Mouse (Mus musculus) G1E (cell line): Measurements from ENCODE around the gene Drd2.

Experiments used
- CTCF ChIP-seq: IDR thresholded peaks from 2 replicates; pipeline ENCODE4 v1.5.1; 2012; ENCODE audit warnings: low read depth, low read length, inconsistent platforms, mixed read lengths
- GATA1 ChIP-seq: IDR thresholded peaks from 2 replicates; pipeline ENCODE4 v1.6.1; 2012; ENCODE audit warnings: borderline replicate concordance, low read length, inconsistent platforms, mixed read lengths
- GATA2 ChIP-seq: IDR thresholded peaks from 2 replicates; pipeline ENCODE4 v1.6.1; 2012; ENCODE audit warnings: low read depth, low read length, inconsistent platforms, borderline replicate concordance
- POLR2AphosphoS5 ChIP-seq: IDR thresholded peaks from 2 replicates; pipeline ENCODE4 v1.6.1; 2012; ENCODE audit warnings: low read depth, low read length, inconsistent platforms; ENCODE audit not compliant: insufficient replicate concordance
- TAL1 ChIP-seq: conservative IDR thresholded peaks from 2 replicates; pipeline ENCODE4 v1.6.1; 2012; ENCODE audit warnings: low read depth, low read length, inconsistent platforms, mixed read lengths

- TF ChIP-seq CTCF (no peak), TAL1 (no peak), GATA2 (no peak), GATA1 (no peak), POLR2AphosphoS5 (no peak)
Observed at GRCm38 (mm10) chr9:49410621-49411020, 70.2 kb downstream of the Drd2 start.
